Mouse (Mus musculus) intestine, postnatal 0 days (tissue): ENCODE measurements around the gene Gm42420. TPM values are rescaled to one million over a fixed set of nuclear protein-coding genes. Genes with fewer than 3 reads are reported as not detected.

ENCODE experiments used
- ATAC-seq: fragments of 200-750 bp; cut with Nextera tagmentation; 2 replicates; pipeline ENCODE4 v1.8.0; 2017; ENCODE audit warnings: mild to moderate bottlenecking, moderate TSS enrichment, moderate library complexity
- H3K27ac ChIP-seq: fragments of 300-500 bp; sonication (generic); 2 replicates; pipeline ENCODE4 v1.5.1; 2014; ENCODE audit warnings: mild to moderate bottlenecking, low read depth, low read length, moderate library complexity
- H3K27me3 ChIP-seq: fragments of 300-500 bp; sonication (generic); replicated peaks from 2 replicates; pipeline ENCODE4 v1.6.1; 2014; ENCODE audit warnings: low read length, mixed read lengths; ENCODE audit not compliant: control insufficient read depth, insufficient read depth
- H3K36me3 ChIP-seq: fragments of 300-500 bp; sonication (generic); 2 replicates; pipeline ENCODE4 v1.6.1; 2014; ENCODE audit warnings: mild to moderate bottlenecking, moderate library complexity; ENCODE audit not compliant: control insufficient read depth, insufficient read depth
- H3K4me1 ChIP-seq: fragments of 300-500 bp; sonication (generic); replicated peaks from 2 replicates; pipeline ENCODE4 v1.6.1; 2014; ENCODE audit warnings: antibody characterized with exemption, low read length, mixed read lengths; ENCODE audit not compliant: control insufficient read depth, insufficient read depth
- H3K4me2 ChIP-seq: fragments of 300-500 bp; sonication (generic); replicated peaks from 2 replicates; pipeline ENCODE4 v1.6.1; 2014; ENCODE audit warnings: low read depth, mild to moderate bottlenecking, moderate library complexity
- H3K4me3 ChIP-seq: fragments of 300-500 bp; sonication (generic); 2 replicates; pipeline ENCODE4 v1.5.1; 2014; ENCODE audit warnings: low read depth, low read length
- H3K9ac ChIP-seq: fragments of 300-500 bp; sonication (generic); 2 replicates; pipeline ENCODE4 v1.6.1; 2014; ENCODE audit warnings: mild to moderate bottlenecking, low read depth, low read length
- H3K9me3 ChIP-seq: fragments of 300-500 bp; sonication (generic); 2 replicates; pipeline ENCODE4 v1.6.1; 2016; ENCODE audit warnings: mixed run types; ENCODE audit not compliant: control insufficient read depth
- CTCF ChIP-seq: sonication (generic); IDR thresholded peaks from 2 replicates; pipeline ENCODE4 v1.5.1; 2016; ENCODE audit warnings: low read depth, mild to moderate bottlenecking, control low read depth, antibody characterized with exemption, moderate library complexity
- WGBS: fragments of 180-500 bp; shearing (Covaris S2); extraction: QIAGEN DNeasy Blood & Tissue Kit; methylation state at CpG from one replicate; pipeline ENCODE4 v1.1.7; 2014; 5-methylcytosine and 5-hydroxymethylcytosine counted together
- polyA plus RNA-seq: library from polyadenylated mRNA; unstranded; fragments of >200 nt; fragmentation: Nextera tagmentation; extraction: Ambion mirVana; gene quantifications from 2 replicates; pipeline ENCODE4 v1.2.1, GENCODE M21; 2015

The Gm42420 gene
- polyA plus RNA-seq, 1 experiment from 2014 or later, result 0.60 TPM

GRCm38 (mm10) chr6:39601828-39602227, 16.3 kb downstream of the Gm42420 start:
- Histone ChIP-seq H3K4me1 (no peaks in the 10 kb centered on the region), H3K4me2 (no peak overlapping the region), H3K27ac (no peak overlapping the region), H3K9ac (no peak overlapping the region), H3K9me3 (no peaks in the 10 kb centered on the region), H3K36me3 (peaks cover 38% of the 10 kb centered on the region), H3K27me3 (no peaks in the 10 kb centered on the region), H3K4me3 (no peak overlapping the region)
- TF ChIP-seq CTCF, result no peak
- ATAC-seq, result no peak
- 78% methylated on average over 3 of the region's 3 CpGs for WGBS

GRCm38 (mm10) chr6:39604565-39604964, 19.0 kb downstream of the Gm42420 start:
- ATAC-seq, result no peak
- no peak for TF ChIP-seq CTCF
- Histone ChIP-seq H3K27me3 (no peaks in the 10 kb centered on the region), H3K4me3 (no peak overlapping the region), H3K4me1 (0 out of 2 replicates have a peak, but pooled peaks cover 3% of the 10 kb centered on the region), H3K36me3 (peaks cover 15% of the 10 kb centered on the region), H3K27ac (no peak overlapping the region), H3K9ac (no peak overlapping the region), H3K4me2 (no peak overlapping the region), H3K9me3 (no peaks in the 10 kb centered on the region)
- WGBS, result 77% methylated on average over 5 of the region's 5 CpGs

GRCm38 (mm10) chr6:39606056-39606455, 20.5 kb downstream of the Gm42420 start:
- no peak overlapping the region for H3K9ac ChIP-seq
- H3K4me1 ChIP-seq, result 0 out of 2 replicates have a peak, but pooled peaks cover 3% of the 10 kb centered on the region
- no peak for TF ChIP-seq CTCF
- 72% methylated on average over 6 of the region's 6 CpGs for WGBS
- no peaks in the 10 kb centered on the region for H3K9me3 ChIP-seq
- no peak for ATAC-seq
- H3K27me3 ChIP-seq, result no peaks in the 10 kb centered on the region
- H3K27ac ChIP-seq, result no peak overlapping the region
- H3K36me3 ChIP-seq, result peaks cover 9% of the 10 kb centered on the region; the same call in 1 of the 2 replicates
- H3K4me2 ChIP-seq, result no peak overlapping the region
- no peak overlapping the region for H3K4me3 ChIP-seq

GRCm38 (mm10) chr6:39606862-39607261, 21.3 kb downstream of the Gm42420 start:
- no peaks in the 10 kb centered on the region for H3K27me3 ChIP-seq
- H3K9me3 ChIP-seq, result no peaks in the 10 kb centered on the region
- 0 out of 2 replicates have a peak, but pooled peaks have one; percentile 31 for ATAC-seq
- H3K27ac ChIP-seq, result no peak overlapping the region
- H3K4me2 ChIP-seq, result 0 out of 2 replicates have a peak overlapping the region, but pooled peaks have one; percentile 13
- H3K4me3 ChIP-seq, result no peak overlapping the region
- H3K36me3 ChIP-seq, result peaks cover 6% of the 10 kb centered on the region; the same call in 1 of the 2 replicates
- WGBS, result 39% methylated on average over 3 of the region's 3 CpGs
- no peak overlapping the region for H3K9ac ChIP-seq
- no peak for TF ChIP-seq CTCF
- H3K4me1 ChIP-seq, result 0 out of 2 replicates have a peak, but pooled peaks cover 3% of the 10 kb centered on the region

- Histone ChIP-seq H3K27ac (no peak overlapping the region), H3K27me3 (no peaks in the 10 kb centered on the region), H3K4me1 (0 out of 2 replicates have a peak, but pooled peaks cover 3% of the 10 kb centered on the region), H3K9ac (no peak overlapping the region), H3K36me3 (peaks cover 4% of the 10 kb centered on the region; the same call in 1 of the 2 replicates), H3K4me2 (no peak overlapping the region), H3K4me3 (no peak overlapping the region), H3K9me3 (no peaks in the 10 kb centered on the region)
- WGBS, result 39% methylated on average over 5 of the region's 5 CpGs
- no peak for TF ChIP-seq CTCF
- no peak for ATAC-seq
Observed at GRCm38 (mm10) chr6:39607365-39607764, 21.8 kb downstream of the Gm42420 start.

GRCm38 (mm10) chr6:39610207-39610606, 24.7 kb downstream of the Gm42420 start:
- Histone ChIP-seq H3K27ac (no peak overlapping the region), H3K36me3 (peaks cover 9% of the 10 kb centered on the region)
- 71% methylated on average over 2 of the region's 2 CpGs for WGBS

GRCm38 (mm10) chr6:39611296-39611695, 25.7 kb downstream of the Gm42420 start:
- Histone ChIP-seq H3K4me2 (no peak overlapping the region), H3K9me3 (no peaks in the 10 kb centered on the region), H3K27me3 (no peaks in the 10 kb centered on the region), H3K4me1 (0 out of 2 replicates have a peak, but pooled peaks cover 3% of the 10 kb centered on the region), H3K36me3 (peaks cover 17% of the 10 kb centered on the region), H3K4me3 (no peak overlapping the region), H3K27ac (no peak overlapping the region), H3K9ac (no peak overlapping the region)
- no peak for ATAC-seq
- no peak for TF ChIP-seq CTCF
- 73% methylated on average over 2 of the region's 2 CpGs for WGBS

More at GRCm38 (mm10) chr6:39610207-39610606, 24.7 kb downstream of the Gm42420 start:
- peak; percentile 42 for TF ChIP-seq CTCF
- Histone ChIP-seq H3K4me2 (no peak overlapping the region), H3K27me3 (no peaks in the 10 kb centered on the region), H3K9me3 (no peaks in the 10 kb centered on the region), H3K4me1 (0 out of 2 replicates have a peak, but pooled peaks cover 3% of the 10 kb centered on the region), H3K4me3 (no peak overlapping the region), H3K9ac (no peak overlapping the region)
- ATAC-seq, result no peak

Other genes starting within 250 kb of the Gm42420 start
- gene Slc37a3, start 208.1 kb upstream of the Gm42420 start, polyA plus RNA-seq, result 36.1 TPM in 2 replicates
- gene Rab19, start 204.6 kb upstream of the Gm42420 start, polyA plus RNA-seq, result 14.0 and 14.7 TPM in 2 replicates
- 81.9 and 83.1 TPM in 2 replicates for gene Mkrn1, start 165.3 kb upstream of the Gm42420 start, polyA plus RNA-seq
- 3.8 and 3.9 TPM in 2 replicates for gene Dennd2a, start 27.9 kb upstream of the Gm42420 start, polyA plus RNA-seq
- 18.0 and 19.4 TPM in 2 replicates for gene Adck2, start 11.9 kb upstream of the Gm42420 start, polyA plus RNA-seq
- 483 and 498 TPM in 2 replicates for gene Ndufb2, start 6.8 kb downstream of the Gm42420 start, polyA plus RNA-seq
- 4.3 and 4.9 TPM in 2 replicates for gene Braf, start 139.7 kb downstream of the Gm42420 start, polyA plus RNA-seq
- 194 and 209 TPM in 2 replicates for gene Mrps33, start 225.2 kb downstream of the Gm42420 start, polyA plus RNA-seq